Mouse (Mus musculus): ENCODE measurements around the gene Rbm19.
"Not testable (repeated sequence)": the region's sequence is repeated elsewhere in the genome, so short reads cannot be mapped to it uniquely, and the experiment has no call there.

The Rbm19 gene

GRCm38 (mm10) chr5:120116261-120117050 lies at the start of gene Rbm19:
Gene Rbm19, plus strand, starts transcription at chr5:120116465.
- peak; percentile 92 for DNase-seq

GRCm38 (mm10) chr5:120067266-120067665 lies 49.0 kb upstream of the Rbm19 start:
- DNase-seq: no peak

- DNase-seq: no peak
These were observed 42.2 kb upstream of the Rbm19 start for GRCm38 (mm10) chr5:120074101-120074500.

GRCm38 (mm10) chr5:120080027-120080426 lies 36.2 kb upstream of the Rbm19 start:
- no peak for DNase-seq

- no peak for DNase-seq
These were observed 35.8 kb upstream of the Rbm19 start for GRCm38 (mm10) chr5:120080468-120080867.

GRCm38 (mm10) chr5:120088561-120088960 lies 27.7 kb upstream of the Rbm19 start:
- DNase-seq: peak; percentile 86 to 87

- DNase-seq: peak; percentile 48 to 55
These were observed 21.7 kb upstream of the Rbm19 start for GRCm38 (mm10) chr5:120094602-120095001.

- DNase-seq: no peak
These were observed 19.2 kb upstream of the Rbm19 start for GRCm38 (mm10) chr5:120097042-120097441.

- no peak for DNase-seq
These were observed 15.5 kb upstream of the Rbm19 start for GRCm38 (mm10) chr5:120100814-120101213.

- no peak for DNase-seq
These were observed 14.2 kb upstream of the Rbm19 start for GRCm38 (mm10) chr5:120102097-120102496.

- DNase-seq: peak; percentile 42 to 44
These were observed 13.5 kb upstream of the Rbm19 start for GRCm38 (mm10) chr5:120102732-120103131.

GRCm38 (mm10) chr5:120103458-120103857 lies 12.8 kb upstream of the Rbm19 start:
- no peak for DNase-seq

GRCm38 (mm10) chr5:120106424-120107073 lies 9.7 kb upstream of the Rbm19 start:
- DNase-seq: peak in 1 of 2 experiments; percentile 35

- DNase-seq: no peak
These were observed 1.9 kb upstream of the Rbm19 start for GRCm38 (mm10) chr5:120114361-120114760.

- DNase-seq: not testable (repeated sequence)
These were observed 896 bp downstream of the Rbm19 start for GRCm38 (mm10) chr5:120117161-120117560.

- DNase-seq: peak; percentile 67 to 86
These were observed 8.8 kb downstream of the Rbm19 start for GRCm38 (mm10) chr5:120124881-120125690.

GRCm38 (mm10) chr5:120127641-120128040 lies 11.4 kb downstream of the Rbm19 start:
- peak; percentile 43 to 49 for DNase-seq

- DNase-seq: no peak
These were observed 12.2 kb downstream of the Rbm19 start for GRCm38 (mm10) chr5:120128511-120128910.

GRCm38 (mm10) chr5:120129070-120129469 lies 12.8 kb downstream of the Rbm19 start:
- DNase-seq: no peak

- DNase-seq: no peak
These were observed 13.5 kb downstream of the Rbm19 start for GRCm38 (mm10) chr5:120129761-120130160.

- DNase-seq: peak in 1 of 2 experiments; percentile 52
These were observed 13.9 kb downstream of the Rbm19 start for GRCm38 (mm10) chr5:120130163-120130562.

- peak in 1 of 2 experiments; percentile 33 for DNase-seq
These were observed 15.3 kb downstream of the Rbm19 start for GRCm38 (mm10) chr5:120131600-120131999.

GRCm38 (mm10) chr5:120134000-120134399 lies 17.7 kb downstream of the Rbm19 start:
- peak; percentile 68 to 69 for DNase-seq

All from thymus, postnatal 36 days (tissue).